Mouse (Mus musculus) embryonic facial prominence, embryonic 11.5 days (tissue): Measurements from ENCODE around the gene Adssl1. TPM values are rescaled to one million over a fixed set of nuclear protein-coding genes. Genes with fewer than 3 reads are reported as not detected.

Source experiments
- ATAC-seq: fragments of 200-750 bp; cut with Nextera tagmentation; replicated peaks from 2 replicates; pipeline ENCODE4 v1.8.0; 2017; ENCODE audit warnings: low read depth; ENCODE audit not compliant: insufficient number of reproducible peaks, low FRiP score, low TSS enrichment
- DNase-seq: peaks from one replicate; pipeline ENCODE4 v3.0.0-alpha.2; 2015; ENCODE audit warnings: low spot score
- H3K27ac ChIP-seq: fragments of 300-500 bp; sonication (generic); replicated peaks from 2 replicates; pipeline ENCODE4 v1.5.1; 2014; ENCODE audit warnings: mild to moderate bottlenecking, low read depth, low read length, control low read depth
- H3K27me3 ChIP-seq: fragments of 300-500 bp; sonication (generic); 2 replicates; pipeline ENCODE4 v1.6.1; 2014; ENCODE audit warnings: mild to moderate bottlenecking, low read length, moderate library complexity, mixed read lengths; ENCODE audit not compliant: control insufficient read depth, insufficient read depth
- H3K36me3 ChIP-seq: fragments of 300-500 bp; sonication (generic); replicated peaks from 2 replicates; pipeline ENCODE4 v1.6.1; 2014; ENCODE audit warnings: low read depth, mild to moderate bottlenecking, low read length, moderate library complexity, mixed read lengths; ENCODE audit not compliant: control insufficient read depth, insufficient read depth
- H3K4me1 ChIP-seq: fragments of 300-500 bp; sonication (generic); 2 replicates; pipeline ENCODE4 v1.6.1; 2014; ENCODE audit warnings: low read length, mixed read lengths; ENCODE audit not compliant: control insufficient read depth, insufficient read depth
- H3K4me2 ChIP-seq: fragments of 300-500 bp; sonication (generic); 2 replicates; pipeline ENCODE4 v1.6.1; 2014; ENCODE audit warnings: low read depth, mild to moderate bottlenecking, control low read depth, low read length, moderate library complexity
- H3K4me3 ChIP-seq: fragments of 300-500 bp; sonication (generic); 2 replicates; pipeline ENCODE4 v1.5.1; 2014; ENCODE audit warnings: low read depth, low read length, control low read depth
- H3K9ac ChIP-seq: fragments of 300-500 bp; sonication (generic); replicated peaks from 2 replicates; pipeline ENCODE4 v1.6.1; 2014; ENCODE audit warnings: mild to moderate bottlenecking, control low read depth, low read length
- H3K9me3 ChIP-seq: fragments of 300-500 bp; sonication (generic); replicated peaks from 2 replicates; pipeline ENCODE4 v1.6.1; 2016; ENCODE audit warnings: mild to moderate bottlenecking, low read length, inconsistent platforms, mixed read lengths; ENCODE audit not compliant: control insufficient read depth
- WGBS: fragments of 180-500 bp; shearing (Covaris S2); extraction: QIAGEN DNeasy Blood & Tissue Kit; methylation state at CpG from one replicate; pipeline ENCODE4 v1.1.7; 2014; 5-methylcytosine and 5-hydroxymethylcytosine counted together
- polyA plus RNA-seq: library from polyadenylated mRNA; unstranded; fragments of >200 nt; fragmentation: Nextera tagmentation; extraction: Ambion mirVana; gene quantifications from 2 replicates; pipeline ENCODE4 v1.2.1, GENCODE M21; 2014

Gene Adssl1
- polyA plus RNA-seq, 1 experiment from 2014 or later = 4.2 TPM

DNA sequence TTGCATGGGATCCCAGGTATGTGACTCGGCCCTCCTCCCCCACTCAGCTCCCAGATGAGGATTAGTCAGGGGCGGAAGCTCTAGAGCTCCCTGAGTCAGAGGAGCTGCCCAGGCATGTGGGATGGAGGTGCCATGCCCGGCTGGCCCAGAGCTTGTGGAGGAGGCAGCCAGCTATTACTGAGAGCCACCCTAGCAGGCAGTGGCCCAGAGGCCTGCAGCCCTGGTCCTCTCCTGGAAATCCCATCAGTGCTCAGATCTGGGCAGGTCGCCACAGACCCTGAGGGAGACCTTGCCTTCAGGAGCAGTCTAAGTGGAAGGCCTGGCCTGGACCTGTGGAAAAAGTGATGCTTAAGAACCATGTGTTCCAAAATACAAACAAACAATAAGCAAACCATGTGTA, 24.2 kb upstream of the Adssl1 start:
- Histone ChIP-seq H3K4me3 (no peak overlapping the region), H3K27me3 (no peaks in the 10 kb centered on the region), H3K36me3 (no peaks in the 10 kb centered on the region), H3K4me1 (0 out of 2 replicates have a peak, but pooled peaks cover 2% of the 10 kb centered on the region), H3K9ac (no peak overlapping the region), H3K4me2 (no peak overlapping the region), H3K27ac (no peak overlapping the region), H3K9me3 (no peaks in the 10 kb centered on the region)
- ATAC-seq (no peak), DNase-seq (no peak)
- 75% methylated on average over 4 of the region's 4 CpGs for WGBS

- Histone ChIP-seq H3K36me3 (no peaks in the 10 kb centered on the region), H3K4me1 (0 out of 2 replicates have a peak, but pooled peaks cover 2% of the 10 kb centered on the region), H3K9ac (no peak overlapping the region), H3K9me3 (no peaks in the 10 kb centered on the region), H3K27me3 (no peaks in the 10 kb centered on the region), H3K4me2 (no peak overlapping the region), H3K4me3 (no peak overlapping the region), H3K27ac (no peak overlapping the region)
- 49% methylated on average over 9 of the region's 9 CpGs for WGBS
- DNase-seq (no peak), ATAC-seq (no peak)
Measured at GRCm38 (mm10) chr12:112596454-112596853, 23.4 kb upstream of the Adssl1 start.

DNA sequence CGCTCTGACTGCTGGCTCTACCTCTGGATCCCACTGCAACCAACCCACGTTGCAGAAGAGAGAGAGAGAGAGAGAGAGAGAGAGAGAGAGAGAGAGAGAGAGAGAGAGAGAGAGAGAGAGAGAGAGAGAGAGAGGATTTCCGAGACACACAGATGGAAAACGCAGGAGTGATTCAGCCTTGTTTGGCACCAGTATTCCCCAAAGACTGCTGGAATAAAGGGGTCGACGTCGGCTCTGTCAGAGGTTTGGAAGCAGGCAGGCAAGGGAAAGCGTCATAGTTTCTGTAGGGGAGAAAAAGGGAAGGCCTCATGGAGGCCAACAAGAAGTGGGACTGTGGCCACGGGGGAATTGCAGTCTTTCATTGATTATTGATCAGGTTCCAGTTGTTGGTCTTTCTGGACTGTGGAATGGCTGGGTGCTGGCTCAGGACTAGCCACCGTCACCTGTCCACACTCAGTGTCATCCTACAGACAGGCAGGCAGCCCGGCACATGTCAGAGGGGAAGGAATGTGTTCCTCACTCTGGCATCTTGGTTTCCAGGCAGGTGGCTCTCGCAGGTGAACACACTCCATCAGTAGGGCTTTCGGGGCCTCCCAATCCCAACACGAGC, 22.8 kb upstream of the Adssl1 start:
- H3K36me3 ChIP-seq = no peaks in the 10 kb centered on the region
- 71% methylated on average over 14 of the region's 14 CpGs for WGBS
- no peaks in the 10 kb centered on the region for H3K9me3 ChIP-seq
- H3K27ac ChIP-seq = no peak overlapping the region
- no peak overlapping the region for H3K4me3 ChIP-seq
- H3K4me2 ChIP-seq = no peak overlapping the region
- H3K4me1 ChIP-seq = 0 out of 2 replicates have a peak, but pooled peaks cover 2% of the 10 kb centered on the region
- ATAC-seq (no peak), DNase-seq (no peak)
- H3K9ac ChIP-seq = no peak overlapping the region
- H3K27me3 ChIP-seq = no peaks in the 10 kb centered on the region

DNA sequence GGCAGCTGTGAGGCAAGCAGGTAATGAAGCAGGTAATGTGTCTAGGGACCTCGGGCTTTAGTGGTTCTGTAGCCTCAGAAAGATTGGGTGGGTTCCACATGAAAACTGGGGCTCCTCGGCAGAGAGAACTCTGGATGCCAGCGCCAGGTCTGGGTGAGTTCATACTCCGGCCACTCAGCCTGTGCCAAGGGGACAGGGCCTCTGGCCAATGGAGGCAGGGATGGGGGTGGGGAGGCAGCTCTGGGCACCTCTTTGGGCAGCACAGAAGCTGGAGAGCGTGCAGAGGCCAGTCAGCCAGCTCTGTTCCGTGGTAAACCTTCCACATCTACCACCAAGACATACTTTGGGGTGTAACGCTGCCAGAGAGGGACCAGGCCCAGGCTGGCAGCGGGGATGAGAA, 22.2 kb upstream of the Adssl1 start:
- DNase-seq (no peak), ATAC-seq (no peak)
- 0 out of 2 replicates have a peak, but pooled peaks cover 2% of the 10 kb centered on the region for H3K4me1 ChIP-seq
- H3K4me3 ChIP-seq = no peak overlapping the region
- no peaks in the 10 kb centered on the region for H3K36me3 ChIP-seq
- WGBS = 88% methylated on average over 8 of the region's 8 CpGs
- no peaks in the 10 kb centered on the region for H3K27me3 ChIP-seq
- H3K4me2 ChIP-seq = no peak overlapping the region
- H3K9ac ChIP-seq = no peak overlapping the region
- H3K27ac ChIP-seq = no peak overlapping the region
- H3K9me3 ChIP-seq = no peaks in the 10 kb centered on the region

DNA sequence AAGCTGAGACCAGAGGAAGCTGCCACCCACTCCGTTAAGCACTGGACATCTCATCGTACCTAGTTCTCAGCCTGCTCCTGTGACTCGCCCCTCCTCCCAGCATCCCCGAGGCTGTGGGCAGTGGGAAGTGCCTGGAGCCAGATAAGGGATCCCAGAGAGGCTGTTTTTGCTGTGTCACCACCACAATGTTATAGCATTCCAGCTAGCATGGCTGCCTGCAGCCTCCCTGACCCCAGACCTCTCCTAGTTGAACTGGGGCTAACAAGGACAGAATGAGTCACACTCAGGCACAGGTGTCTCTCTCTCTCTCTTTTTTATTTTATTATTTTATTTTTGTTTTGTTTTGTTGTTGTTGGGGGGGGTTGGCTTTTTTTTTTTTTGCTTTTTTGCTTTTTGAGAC, 20.6 kb upstream of the Adssl1 start:
- H3K27me3 ChIP-seq = no peaks in the 10 kb centered on the region
- no peak overlapping the region for H3K4me3 ChIP-seq
- H3K9ac ChIP-seq = no peak overlapping the region; the same call in 1 of the 2 replicates
- WGBS = 30% methylated on average over 4 of the region's 4 CpGs
- no peak overlapping the region for H3K4me2 ChIP-seq
- H3K36me3 ChIP-seq = no peaks in the 10 kb centered on the region
- DNase-seq (no peak), ATAC-seq (no peak)
- H3K27ac ChIP-seq = no peak overlapping the region
- H3K4me1 ChIP-seq = 0 out of 2 replicates have a peak, but pooled peaks cover 2% of the 10 kb centered on the region
- H3K9me3 ChIP-seq = no peaks in the 10 kb centered on the region

- WGBS = 86% methylated on average over 30 of the region's 30 CpGs
Measured at GRCm38 (mm10) chr12:112599942-112600611, 19.8 kb upstream of the Adssl1 start.

GRCm38 (mm10) chr12:112604022-112604421, 15.8 kb upstream of the Adssl1 start:
- H3K4me3 ChIP-seq = no peak overlapping the region
- H3K4me2 ChIP-seq = no peak overlapping the region
- no peaks in the 10 kb centered on the region for H3K27me3 ChIP-seq
- ATAC-seq (no peak), DNase-seq (no peak)
- 81% methylated on average over 5 of the region's 5 CpGs for WGBS
- peaks cover 3% of the 10 kb centered on the region; the same call in 1 of the 2 replicates for H3K4me1 ChIP-seq
- H3K9me3 ChIP-seq = no peaks in the 10 kb centered on the region
- H3K36me3 ChIP-seq = no peaks in the 10 kb centered on the region
- no peak overlapping the region for H3K9ac ChIP-seq
- H3K27ac ChIP-seq = no peak overlapping the region

More at GRCm38 (mm10) chr12:112599942-112600611, 19.8 kb upstream of the Adssl1 start:
- no peak overlapping the region for H3K27ac ChIP-seq
- ATAC-seq = no peak
- 0 out of 2 replicates have a peak, but pooled peaks cover 2% of the 10 kb centered on the region for H3K4me1 ChIP-seq
- H3K27me3 ChIP-seq = no peaks in the 10 kb centered on the region
- H3K9ac ChIP-seq = no peak overlapping the region
- no peaks in the 10 kb centered on the region for H3K9me3 ChIP-seq
- no peak overlapping the region for H3K4me2 ChIP-seq
- DNase-seq = no peak
- H3K36me3 ChIP-seq = no peaks in the 10 kb centered on the region
- no peak overlapping the region for H3K4me3 ChIP-seq
